Mouse (Mus musculus): ENCODE measurements around the gene Acbd6.

Gene Acbd6

DNA sequence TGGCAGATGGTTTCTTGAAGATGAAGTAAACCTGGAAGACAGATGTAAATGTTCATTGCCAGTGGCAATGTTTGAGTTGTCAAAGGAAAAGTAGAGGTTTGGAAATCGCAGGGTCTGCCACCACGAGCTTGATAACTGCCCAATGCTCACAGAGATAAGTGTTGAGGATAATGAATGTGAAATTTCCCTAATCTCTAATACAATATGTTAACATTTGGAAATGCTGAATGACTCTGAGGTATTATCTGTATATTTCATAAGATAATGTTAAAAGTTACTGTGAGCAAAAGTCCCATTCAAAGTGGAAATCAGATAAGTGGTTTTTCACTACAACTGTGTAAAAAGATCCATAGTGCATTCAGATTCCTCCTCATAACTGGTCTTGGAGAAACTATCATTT is 2.8 kb downstream of the Acbd6 start:
- no peak for DNase-seq (ENCODE audit: low spot score)

DNA sequence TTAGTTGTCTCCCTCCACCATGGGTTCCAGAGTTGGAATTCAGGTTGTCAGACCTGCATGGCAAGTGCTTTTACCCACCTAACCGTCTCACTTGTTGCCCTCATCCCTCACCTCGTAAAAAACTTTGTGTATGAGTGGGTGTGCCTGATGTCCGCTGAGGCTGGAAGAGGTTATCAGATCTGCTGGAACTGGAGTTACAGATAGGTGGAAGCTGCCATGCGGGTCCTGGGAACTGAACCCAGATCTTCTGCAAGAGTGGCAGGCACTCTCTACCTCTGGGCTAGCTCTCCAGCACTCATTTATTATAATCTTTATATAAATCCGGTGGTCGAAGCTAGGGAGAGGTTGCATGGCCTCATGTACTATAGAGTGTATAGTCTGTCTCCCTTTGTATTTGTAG is 4.3 kb downstream of the Acbd6 start:
- DNase-seq (ENCODE audit: low spot score), result no peak

DNA sequence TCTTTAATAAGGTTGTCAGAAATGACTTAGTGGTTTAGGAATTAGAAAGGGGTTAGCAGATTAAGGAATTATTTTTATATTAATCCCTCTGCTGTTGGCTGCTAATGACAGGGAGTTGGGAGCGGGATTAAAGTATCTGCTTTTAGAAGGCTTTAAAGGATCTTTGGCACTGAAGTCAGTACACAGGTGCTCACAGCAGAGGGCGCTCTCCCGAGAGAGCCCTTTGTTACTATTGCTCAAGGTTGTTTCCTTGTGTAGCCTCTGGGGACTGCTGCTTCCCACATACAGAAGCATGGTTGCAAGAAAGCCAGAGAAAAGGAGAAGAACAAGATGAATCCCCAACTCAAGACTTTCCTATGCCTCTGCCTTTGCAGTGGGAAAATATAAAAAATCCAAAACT is 6.8 kb downstream of the Acbd6 start:
- peak; percentile 22 for DNase-seq (ENCODE audit: low spot score)

DNA sequence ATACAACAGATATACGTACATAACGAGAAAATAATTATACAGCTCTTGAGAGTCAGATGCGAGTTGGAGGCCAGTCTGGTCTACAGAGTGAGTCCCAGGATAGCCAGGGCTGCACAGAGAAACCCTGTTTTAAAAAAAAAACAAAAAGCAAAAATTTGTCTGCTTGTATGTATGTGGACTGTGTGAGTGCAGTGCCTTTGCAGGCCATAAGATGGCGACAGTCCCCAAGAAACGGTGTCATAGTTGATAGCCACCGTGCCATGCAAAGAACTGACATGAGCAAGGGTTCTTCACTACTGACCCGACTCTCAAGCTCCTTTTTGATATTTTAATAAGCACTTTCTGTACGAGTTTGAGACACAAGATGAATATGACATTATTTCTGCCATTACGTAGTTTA is 10.2 kb downstream of the Acbd6 start:
- DNase-seq (ENCODE audit: low spot score), result no peak

DNA sequence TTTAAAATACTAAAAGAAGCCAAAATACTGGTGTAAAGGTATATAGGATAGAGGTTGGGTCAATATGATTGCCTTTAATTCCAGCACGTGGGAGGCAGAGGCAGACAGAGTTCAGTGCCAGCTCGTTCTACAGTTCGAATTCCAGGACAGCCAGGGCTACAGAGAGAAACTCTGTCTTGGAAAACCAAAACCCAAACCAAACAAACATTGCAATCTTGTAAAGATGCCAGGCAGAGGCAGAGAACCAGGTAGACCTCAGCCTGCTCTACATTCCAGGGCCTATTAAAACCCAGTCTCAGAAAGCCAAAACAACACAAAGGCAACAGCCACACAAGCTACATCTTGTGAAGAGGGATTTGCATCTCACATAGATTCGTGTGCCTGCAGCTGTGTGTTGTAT is 11.4 kb downstream of the Acbd6 start:
- DNase-seq (ENCODE audit: low spot score), result no peak

- peak; percentile 23 for DNase-seq (ENCODE audit: low spot score)
Measured at GRCm38 (mm10) chr1:155574966-155575673, 17.2 kb downstream of the Acbd6 start.

- no peak for DNase-seq (ENCODE audit: low spot score)
Measured at GRCm38 (mm10) chr1:155576432-155576831, 18.5 kb downstream of the Acbd6 start.

DNA sequence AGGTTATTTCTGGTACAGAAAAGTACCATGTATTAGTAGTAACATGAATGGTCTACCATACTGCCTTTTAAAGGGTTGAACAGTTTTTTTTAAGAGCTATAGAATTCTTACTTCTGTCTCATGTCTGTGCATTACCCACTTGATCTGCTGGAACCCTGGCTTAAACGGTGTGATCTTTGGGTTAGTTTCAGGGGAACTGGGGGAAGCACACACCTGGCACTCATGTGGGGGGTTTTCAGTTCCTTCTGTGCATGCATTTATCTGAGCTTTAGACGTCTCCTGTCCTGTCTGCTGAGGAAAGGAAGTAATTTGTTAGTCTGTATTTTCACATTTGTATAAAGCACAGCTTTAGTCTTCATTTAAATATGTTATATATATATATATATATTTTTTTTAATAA is 19.4 kb downstream of the Acbd6 start:
- no peak for DNase-seq (ENCODE audit: low spot score)

GRCm38 (mm10) chr1:155587961-155588360 is 30.0 kb downstream of the Acbd6 start:
- no peak for DNase-seq (ENCODE audit: low spot score)

DNA sequence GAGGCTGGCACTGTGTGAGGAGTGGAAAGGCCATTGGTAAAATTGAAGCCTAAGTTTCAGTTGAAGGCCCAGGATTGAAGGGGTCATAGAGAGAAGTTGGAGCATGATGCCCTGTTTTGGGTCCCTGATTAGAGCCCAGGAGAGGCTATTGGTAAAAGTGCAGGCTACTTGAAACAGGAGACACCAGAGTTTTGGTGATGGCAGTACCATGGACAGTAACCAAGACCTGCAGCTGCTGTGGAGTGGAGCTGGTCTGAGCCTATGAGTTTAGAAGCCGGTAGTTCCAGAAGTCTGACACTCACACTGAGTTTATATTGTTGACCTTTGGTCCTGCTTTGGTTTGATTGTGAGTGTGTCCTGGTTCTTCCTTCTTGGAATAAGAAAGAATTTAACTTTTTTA is 36.2 kb downstream of the Acbd6 start:
- DNase-seq (ENCODE audit: low spot score), result no peak

- DNase-seq (ENCODE audit: low spot score), result no peak
Measured at GRCm38 (mm10) chr1:155596576-155596975, 38.7 kb downstream of the Acbd6 start.

DNA sequence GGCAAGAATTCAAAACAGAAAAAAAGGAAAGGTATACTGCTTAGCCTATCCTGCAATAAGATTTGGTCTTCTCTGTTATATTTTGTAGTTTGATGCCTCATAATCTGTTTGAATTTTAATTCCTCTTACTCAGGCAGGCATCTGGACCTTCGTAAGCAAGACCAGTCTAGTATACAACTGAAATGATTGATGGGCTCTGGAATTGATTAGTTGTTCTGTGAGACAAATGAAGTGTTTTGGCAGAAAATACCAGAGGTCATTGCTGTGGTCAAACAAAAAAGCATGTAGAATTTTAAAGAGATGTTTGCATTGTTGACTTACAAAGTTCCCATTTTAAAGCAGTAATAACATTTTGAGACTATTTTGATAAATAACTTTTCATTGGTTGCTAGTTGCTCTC is 46.8 kb downstream of the Acbd6 start:
- DNase-seq (ENCODE audit: low spot score), result no peak

DNA sequence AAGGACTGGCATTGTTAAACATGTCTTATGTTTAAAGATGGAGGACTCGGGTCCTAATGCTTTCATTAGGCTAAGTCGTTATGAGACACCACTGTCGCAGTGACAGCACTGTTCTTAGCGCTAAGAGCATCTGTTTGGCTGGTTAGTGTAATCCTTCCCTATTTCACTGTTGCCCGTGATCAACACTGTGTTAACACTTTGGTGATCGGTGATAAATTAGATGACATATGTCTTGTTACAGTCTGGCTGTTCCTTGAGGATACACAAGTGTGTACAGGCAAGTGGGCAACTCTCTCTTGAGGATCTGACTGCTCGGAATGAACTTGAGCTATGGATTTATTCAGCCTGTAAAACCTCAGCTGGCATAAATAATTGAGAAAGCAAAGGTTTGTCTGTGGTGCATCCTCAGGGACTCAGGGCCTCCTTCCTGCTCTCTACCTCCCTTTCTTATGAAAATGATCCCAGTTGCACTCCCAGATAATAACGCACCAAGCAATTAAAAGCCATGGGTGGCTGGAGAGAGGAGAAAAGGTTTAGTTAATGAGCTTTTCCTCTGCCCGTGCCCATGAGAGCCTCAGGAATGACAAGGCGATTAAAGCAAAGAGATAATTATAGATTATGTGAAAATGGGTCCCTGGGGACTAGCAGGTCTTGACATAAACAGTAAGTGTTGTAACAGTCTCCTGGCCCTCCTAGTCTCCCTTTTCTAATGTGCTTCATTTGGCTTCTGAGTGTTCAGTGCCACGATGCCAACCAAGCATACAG is 47.7 kb downstream of the Acbd6 start:
- DNase-seq (ENCODE audit: low spot score), result no peak

DNA sequence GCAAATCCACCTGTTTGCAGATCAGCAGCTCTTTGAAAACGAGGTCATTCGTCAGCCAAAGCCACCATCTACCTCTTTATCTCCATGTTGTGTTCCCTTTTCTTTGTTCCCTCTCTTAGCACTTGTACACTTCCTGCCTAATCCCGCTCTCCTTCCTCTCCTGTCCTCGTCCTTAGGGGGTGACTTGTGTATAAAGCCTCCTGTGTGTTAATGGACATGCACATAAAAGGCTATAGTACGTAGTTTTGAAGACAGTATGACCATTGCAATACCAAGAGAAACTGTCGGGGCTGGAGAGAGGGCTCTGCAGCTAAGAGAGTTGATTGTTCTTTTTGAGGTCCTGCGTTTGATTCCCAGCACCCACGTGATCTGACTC is 48.2 kb downstream of the Acbd6 start:
- no peak for DNase-seq (ENCODE audit: low spot score)

DNA sequence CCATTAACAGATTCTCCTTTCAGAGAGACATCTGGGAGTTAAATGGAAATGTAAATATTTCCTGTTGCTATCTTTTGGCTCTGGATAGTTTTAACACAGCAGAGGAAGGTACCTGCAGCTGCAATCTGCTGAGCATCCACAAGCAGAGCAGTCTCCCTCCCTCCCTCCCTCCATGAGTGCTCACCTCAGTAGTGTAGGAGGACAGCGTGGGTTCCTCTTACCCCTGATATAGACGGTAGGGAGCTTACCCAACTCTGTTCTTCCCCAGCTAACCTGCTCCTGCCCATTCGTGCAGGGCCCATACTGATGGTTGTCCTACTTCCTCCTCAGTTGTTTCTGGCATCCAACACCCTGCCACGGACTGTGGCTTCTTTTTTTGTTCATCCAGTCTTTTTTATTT is 50.6 kb downstream of the Acbd6 start:
- no peak for DNase-seq (ENCODE audit: low spot score)

DNA sequence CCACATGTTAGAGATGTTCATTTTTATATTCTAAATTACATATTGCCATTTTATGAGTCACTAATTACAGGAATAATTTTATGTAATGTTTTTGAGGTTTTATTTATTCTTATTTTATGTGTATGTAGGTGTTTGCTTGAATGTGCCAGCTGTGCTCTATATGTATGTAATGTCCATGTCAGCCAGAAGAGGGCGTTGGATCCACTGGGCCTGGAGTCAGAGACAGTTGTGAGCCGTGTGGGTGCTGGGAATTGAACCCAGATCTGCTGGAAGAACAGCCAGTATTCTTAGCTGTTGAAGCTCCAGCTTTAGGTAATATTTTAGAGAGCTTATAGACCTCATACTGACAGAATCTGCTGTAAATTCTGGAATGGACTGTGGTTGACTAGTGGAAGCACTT is 56.5 kb downstream of the Acbd6 start:
- no peak for DNase-seq (ENCODE audit: low spot score)

GRCm38 (mm10) chr1:155621075-155621474 is 63.2 kb downstream of the Acbd6 start:
- no peak for DNase-seq (ENCODE audit: low spot score)

- no peak for DNase-seq (ENCODE audit: low spot score)
Measured at GRCm38 (mm10) chr1:155623192-155623591, 65.3 kb downstream of the Acbd6 start.

DNA sequence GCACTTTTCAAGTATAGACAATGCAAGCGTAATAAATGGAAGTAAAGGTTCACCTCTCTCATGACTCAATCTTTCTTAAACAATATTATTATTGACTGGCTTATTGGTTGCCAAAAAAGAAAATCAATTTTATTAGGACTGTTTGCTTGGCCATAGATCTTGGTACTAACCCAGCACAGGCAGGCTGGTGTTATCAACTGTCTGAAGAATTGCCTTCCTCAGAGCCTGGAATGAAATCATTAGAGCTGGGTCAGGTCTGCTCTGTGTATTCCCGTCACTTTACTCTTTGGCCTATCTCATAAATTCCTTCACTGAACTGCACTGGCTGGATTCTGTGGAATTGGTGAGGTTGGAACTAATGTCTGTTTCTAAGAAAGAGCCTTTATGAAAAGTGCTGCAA is 69.8 kb downstream of the Acbd6 start:
- no peak for DNase-seq (ENCODE audit: low spot score)

- DNase-seq (ENCODE audit: low spot score), result no peak
Measured at GRCm38 (mm10) chr1:155636648-155637047, 78.7 kb downstream of the Acbd6 start.

GRCm38 (mm10) chr1:155645816-155646215 is 87.9 kb downstream of the Acbd6 start:
- no peak for DNase-seq (ENCODE audit: low spot score)

- DNase-seq (ENCODE audit: low spot score), result no peak
Measured at GRCm38 (mm10) chr1:155646345-155647307, 88.7 kb downstream of the Acbd6 start.
